Mouse (Mus musculus) erythroblast, adult 5-6 weeks (primary cell): ENCODE data around the gene Neurod2. TPM values are rescaled to one million over a fixed set of nuclear protein-coding genes. Genes with fewer than 3 reads are reported as not detected.
A peak's percentile ranks its signal among the peaks of the same experiment; 100 is the strongest.

Experiments used
- ATAC-seq: replicated peaks from 2 replicates; pipeline ENCODE4 v1.8.0; 2016; ENCODE audit warnings: moderate number of reproducible peaks, mild to moderate bottlenecking, moderate TSS enrichment, inconsistent platforms; ENCODE audit not compliant: poor library complexity, low FRiP score, severe bottlenecking
- total RNA-seq, 2 experiments: library from RNA; stranded (forward) in 1 of 2; stranded (reverse) in 1 of 2; fragments of 150-400 nt in 1 of 2; fragments of 200-764, 138-1000 nt in 1 of 2; gene quantifications; 2 replicates each; pipeline versions ENCODE4 v1.2.3 to v1.2.4; 2015 to 2017; ENCODE audit warnings: low replicate concordance in 2 of 2

Neurod2 gene
- total RNA-seq, 2 experiments from 2014 or later, result not detected

DNA sequence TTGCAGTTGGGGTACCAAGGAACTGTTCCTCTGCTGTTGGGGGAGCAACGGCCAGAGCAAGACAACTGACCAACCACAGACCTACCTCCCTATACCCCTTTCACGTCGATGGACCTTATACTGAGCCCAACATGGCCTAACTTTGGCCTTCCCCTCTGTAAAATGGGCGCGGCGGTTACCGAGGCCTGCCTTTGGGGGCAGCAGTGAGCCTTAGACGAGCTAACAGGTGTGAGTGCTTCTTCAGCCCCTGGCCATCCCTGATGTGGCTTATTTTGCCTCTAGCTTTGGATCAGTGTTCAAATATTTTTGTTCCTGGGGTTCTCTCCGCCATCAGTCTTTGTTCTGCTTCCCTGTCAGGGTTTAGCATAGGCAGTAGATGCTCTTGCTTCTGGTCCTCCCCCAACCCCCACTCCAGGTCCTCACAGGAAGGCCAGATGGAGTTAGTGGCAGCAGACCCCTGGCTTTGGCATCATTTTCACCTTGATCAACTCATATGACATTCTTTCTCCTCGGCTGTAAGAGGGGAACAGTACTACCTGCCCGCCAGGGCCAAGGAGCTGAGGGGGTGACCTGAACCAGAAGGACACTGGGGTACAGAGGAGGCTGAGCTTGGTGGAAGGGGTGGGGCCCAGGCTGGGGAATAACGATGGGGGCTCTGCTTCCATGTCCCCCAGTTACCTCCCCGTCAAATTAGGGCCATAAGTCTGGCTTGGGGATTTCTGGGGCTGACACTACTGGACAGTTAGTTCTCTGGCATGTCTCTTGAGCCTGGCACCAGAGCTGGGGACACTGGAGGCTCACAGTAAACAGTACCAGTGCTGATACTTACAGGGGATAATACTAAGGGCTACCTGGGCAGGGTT lies 7.0 kb upstream of the Neurod2 start:
- peak; percentile 54; the same call in 1 of the 2 replicates for ATAC-seq

- ATAC-seq, result no peak
Measured at GRCm38 (mm10) chr11:98335250-98335649, 5.8 kb upstream of the Neurod2 start.

GRCm38 (mm10) chr11:98333981-98334741 lies 4.7 kb upstream of the Neurod2 start:
- ATAC-seq, result no peak

DNA sequence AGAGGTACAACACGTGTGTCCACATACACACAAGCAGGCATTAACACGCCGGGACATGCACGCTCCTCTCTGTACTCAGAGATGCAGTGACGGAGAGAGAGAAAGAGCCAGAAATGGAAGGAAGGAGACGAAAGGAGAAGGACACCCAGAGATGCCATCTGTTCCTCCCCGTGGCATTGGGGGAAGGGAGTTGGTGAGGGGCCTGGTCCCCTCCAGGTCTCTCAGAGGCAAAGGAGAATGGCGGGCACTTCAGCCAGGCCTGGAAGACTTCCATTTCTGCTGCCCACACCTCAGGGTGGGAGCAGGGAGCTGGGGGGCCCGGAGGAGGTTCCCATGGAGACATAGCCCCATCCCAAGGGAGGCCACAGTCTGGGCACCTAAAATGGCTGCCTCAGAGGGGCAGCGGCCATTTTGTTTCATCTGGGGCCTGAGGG lies 3.8 kb upstream of the Neurod2 start:
- no peak for ATAC-seq

- ATAC-seq, result no peak
Measured at GRCm38 (mm10) chr11:98332841-98333240, 3.4 kb upstream of the Neurod2 start.

DNA sequence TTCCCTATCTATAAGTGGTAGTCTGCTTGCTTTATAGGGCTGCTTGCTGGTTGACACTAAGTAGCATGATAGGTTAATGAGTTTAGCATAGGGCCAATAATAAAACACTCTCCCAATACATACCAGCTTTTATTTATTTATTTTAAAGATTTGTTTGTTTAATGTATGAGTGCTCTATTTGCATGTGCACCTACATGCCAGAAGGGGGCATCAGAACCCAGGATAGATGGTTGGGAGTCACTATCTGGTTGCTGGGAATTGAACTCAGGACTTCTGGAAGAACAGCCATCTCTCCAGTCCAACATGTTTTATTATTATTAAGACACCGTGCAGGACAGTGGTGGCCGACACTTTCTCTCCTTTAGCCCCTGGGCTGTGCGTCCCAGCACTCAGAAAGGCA lies 2.7 kb upstream of the Neurod2 start:
- ATAC-seq, result no peak

DNA sequence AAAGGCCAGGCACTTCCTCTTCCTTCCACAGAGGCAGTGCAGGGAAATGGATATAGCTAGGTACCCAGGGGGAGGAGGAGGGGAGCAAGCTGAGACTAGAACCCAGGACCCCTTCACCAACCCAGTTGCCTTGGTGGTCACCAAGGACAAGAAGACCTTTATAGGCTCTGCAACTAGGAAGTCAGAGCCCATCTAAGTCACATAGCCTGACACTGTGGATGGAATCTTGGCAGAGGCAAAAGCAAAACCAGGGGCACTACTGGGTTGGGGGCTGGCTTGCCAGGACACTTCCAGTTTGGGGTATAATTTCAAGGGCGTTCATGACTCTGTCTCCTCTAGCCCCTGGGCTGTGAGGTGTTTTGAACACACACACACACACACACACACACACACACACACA lies 2.0 kb upstream of the Neurod2 start:
- no peak for ATAC-seq

DNA sequence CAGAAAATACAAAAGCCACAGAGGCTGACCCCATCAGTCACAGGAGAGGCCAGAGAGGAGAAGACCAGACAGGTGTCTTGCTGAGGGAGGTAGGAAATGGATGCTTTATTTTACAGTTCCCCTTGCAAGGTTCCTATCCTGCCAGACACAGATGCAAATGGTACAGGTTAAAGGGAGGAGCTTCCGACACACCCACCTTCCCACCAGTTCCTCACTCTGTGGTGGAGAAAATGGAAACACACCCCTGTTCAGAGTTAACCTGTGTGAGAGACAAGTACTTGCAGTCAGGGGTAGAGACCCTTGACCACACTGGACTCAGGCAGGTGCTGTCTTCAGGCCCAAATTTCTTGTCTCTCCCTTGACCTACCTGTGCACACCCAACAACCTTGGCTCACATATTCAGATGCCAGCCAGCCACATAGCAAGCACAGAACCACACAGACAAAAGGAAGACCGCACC lies 1.3 kb upstream of the Neurod2 start:
- ATAC-seq, result no peak

- ATAC-seq, result no peak
Measured at GRCm38 (mm10) chr11:98329960-98330744, 704 bp upstream of the Neurod2 start.

DNA sequence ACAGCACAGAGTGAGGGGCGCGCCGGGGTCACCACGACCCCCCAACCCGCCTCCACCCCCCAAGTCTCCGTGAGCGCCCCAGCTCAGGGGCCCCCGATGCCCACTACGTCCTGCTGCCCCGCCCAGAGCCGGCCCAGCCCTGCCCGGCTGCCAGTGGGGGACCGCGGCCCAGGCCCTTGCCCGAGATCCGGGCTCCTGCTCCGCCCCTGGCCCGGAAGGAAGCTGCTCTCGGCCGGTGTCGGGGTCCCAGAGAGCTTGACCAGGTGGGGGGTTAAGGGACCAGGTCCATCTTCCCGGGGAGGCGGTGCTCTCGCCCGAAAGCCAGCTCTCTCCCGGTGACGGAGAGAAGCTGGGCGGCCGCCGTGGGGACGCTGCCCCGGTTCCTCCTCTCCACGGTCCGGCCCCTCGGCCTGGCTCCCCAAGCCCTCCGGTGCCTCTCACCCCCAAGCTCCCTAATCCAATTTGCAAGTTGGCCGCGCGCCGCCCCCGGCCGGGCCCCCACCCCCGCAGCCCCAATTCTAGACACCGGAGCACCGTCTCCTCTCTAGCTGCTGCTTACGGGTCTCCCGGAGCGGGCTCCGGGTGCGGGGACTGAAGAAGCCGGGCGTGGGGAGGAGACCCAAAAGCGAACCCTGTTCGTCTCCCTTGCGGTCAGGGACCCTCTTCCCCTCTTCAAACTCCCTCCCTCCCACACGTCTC lies 928 bp downstream of the Neurod2 start:
- ATAC-seq, result no peak

- no peak for ATAC-seq
Measured at GRCm38 (mm10) chr11:98328031-98328370, 1.4 kb downstream of the Neurod2 start.

GRCm38 (mm10) chr11:98327136-98328030 lies 2.1 kb downstream of the Neurod2 start:
- no peak for ATAC-seq

DNA sequence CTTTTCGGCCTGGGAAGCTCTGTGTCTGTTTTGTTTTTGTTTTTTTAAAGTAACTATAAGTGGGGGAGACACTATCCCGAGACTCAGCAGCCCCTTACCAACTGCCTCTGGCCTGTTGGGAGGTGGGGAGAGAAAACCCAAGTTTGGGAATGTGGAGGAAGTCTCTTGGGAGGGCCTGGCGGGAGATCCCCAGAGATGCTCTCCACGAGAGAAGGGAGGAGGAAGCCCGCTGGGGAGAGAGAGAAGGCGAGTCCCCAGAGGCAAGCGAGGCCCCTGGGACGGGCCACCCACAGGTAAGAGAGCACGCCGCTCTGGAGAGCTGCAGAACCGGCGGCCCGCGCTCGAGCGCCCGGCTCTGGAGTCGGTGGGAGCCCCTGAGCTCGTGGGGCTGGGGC lies 2.7 kb downstream of the Neurod2 start:
- ATAC-seq, result no peak

DNA sequence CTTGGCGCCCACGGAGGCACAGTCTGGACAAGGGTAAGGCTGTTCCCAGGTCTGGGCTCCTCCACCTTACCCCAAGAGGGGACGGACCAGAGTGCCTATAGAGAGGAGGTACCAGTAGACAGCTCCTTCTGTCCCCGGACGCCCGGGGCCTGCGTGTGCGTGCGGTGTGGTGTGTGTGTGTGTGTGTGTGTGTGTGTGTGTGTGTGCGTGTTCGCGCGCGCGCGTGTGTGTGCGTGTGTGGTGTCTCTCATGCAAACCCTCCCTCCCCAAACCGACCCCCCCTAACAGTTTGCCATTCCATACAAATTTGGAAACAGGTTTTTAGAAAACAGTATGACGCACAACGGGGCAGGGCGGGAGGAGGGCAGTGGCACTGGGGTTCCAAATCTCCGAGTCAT lies 3.6 kb downstream of the Neurod2 start:
- no peak for ATAC-seq

GRCm38 (mm10) chr11:98325191-98325820 lies 4.1 kb downstream of the Neurod2 start:
- no peak for ATAC-seq

DNA sequence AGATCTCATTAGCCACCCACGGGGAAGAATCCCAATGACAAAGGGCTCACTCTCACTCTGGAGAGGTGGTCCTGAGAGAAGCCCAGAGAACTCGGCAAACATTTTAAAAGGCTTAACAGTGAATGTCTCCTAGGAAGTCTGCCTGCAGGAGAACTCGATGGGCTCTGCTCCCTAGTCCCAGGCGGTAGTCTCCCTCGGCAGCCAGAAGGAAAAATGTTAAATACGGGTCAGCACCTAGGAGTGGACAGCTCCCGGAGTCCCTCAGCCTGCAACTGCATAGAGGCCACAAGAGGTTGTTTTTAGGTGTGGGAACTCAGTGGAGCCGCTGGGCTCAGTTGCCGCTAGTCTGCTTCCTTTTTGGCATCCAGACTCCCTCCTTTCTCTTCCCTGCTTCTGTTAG lies 5.5 kb downstream of the Neurod2 start:
- ATAC-seq, result no peak

GRCm38 (mm10) chr11:98323136-98323866 lies 6.1 kb downstream of the Neurod2 start:
- ATAC-seq, result no peak

DNA sequence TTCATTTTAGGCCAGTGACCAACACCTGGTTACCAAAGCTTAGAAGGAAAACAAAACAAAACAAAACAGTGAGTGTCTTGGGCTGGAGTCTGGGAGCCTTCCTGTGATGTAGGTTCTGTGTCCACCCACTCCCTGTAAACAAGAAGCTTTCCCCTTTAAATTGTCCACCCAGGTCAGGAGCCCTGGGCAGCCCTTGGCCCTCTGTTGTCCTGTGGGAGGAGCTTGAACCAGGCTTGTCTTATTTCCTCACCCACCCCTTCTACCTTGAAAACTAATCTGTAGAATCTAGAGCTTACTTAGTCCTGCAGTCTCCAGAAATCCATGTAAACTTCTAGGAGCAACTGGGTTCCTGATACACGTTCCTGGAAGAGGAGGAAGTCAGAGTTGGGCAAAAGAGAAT lies 7.3 kb downstream of the Neurod2 start:
- no peak for ATAC-seq
